Mouse (Mus musculus): ENCODE results near the gene Samhd1. TPM values are rescaled to one million over a fixed set of nuclear protein-coding genes. Genes with fewer than 3 reads are reported as not detected.
"Not testable (repeated sequence)": the region's sequence is repeated elsewhere in the genome, so short reads cannot be mapped to it uniquely, and the experiment has no call there.

Samhd1 gene
- polyA plus RNA-seq, 1 experiment from 2014 or later = 27.5 TPM

DNA sequence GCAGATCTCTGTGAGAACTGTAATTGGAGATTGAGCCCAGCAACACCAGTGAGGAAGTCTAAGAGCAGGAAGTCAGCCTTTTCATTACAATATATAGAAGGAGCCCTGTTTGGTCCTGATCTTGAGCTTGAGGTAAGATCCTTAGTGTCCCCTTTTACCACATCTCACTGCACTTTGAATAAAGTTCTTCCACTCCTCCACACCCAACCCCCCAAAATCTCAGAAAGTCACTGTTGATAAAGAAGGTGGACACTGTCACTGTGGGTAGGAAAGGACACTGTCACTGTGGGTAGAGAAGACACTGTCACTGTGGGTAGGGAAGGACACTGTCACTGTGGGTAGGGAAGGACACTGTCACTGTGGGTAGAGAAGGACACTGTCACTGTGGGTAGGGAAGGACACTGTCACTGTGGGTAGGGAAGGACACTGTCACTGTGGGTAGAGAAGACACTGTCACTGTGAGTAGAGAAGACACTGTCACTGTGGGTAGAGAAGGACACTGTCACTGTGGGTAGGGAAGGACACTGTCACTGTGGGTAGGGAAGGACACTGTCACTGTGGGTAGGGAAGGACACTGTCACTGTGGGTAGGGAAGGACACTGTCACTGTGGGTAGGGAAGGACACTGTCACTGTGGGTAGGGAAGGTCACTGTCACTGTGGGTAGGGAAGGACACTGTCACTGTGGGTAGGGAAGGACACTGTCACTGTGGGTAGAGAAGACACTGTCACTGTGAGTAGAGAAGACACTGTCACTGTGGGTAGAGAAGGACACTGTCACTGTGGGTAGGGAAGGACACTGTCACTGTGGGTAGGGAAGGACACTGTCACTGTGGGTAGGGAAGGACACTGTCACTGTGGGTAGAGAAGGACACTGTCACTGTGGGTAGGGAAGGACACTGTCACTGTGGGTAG lies 30.5 kb upstream of the Samhd1 start:
- H3K36me3 ChIP-seq (ENCODE audit: control insufficient read depth, insufficient read depth, low read length); ATAC-seq (ENCODE audit: insufficient number of reproducible peaks, low FRiP score, low TSS enrichment, low read depth): not testable (repeated sequence)

GRCm38 (mm10) chr2:157164101-157164500 lies 29.0 kb upstream of the Samhd1 start:
- no peak for DNase-seq (ENCODE audit: low spot score)
- no peaks in the 10 kb centered on the region for H3K4me1 ChIP-seq (ENCODE audit: control insufficient read depth, insufficient read depth, low read length)
- 81% methylated on average over 2 of the region's 2 CpGs for WGBS
- H3K27ac ChIP-seq (replicated peaks; ENCODE audit: low read depth, low read length) = no peak overlapping the region
- H3K9ac ChIP-seq (ENCODE audit: low read length) = no peak overlapping the region
- ATAC-seq (ENCODE audit: insufficient number of reproducible peaks, low FRiP score, low TSS enrichment, low read depth) = no peak
- H3K36me3 ChIP-seq (ENCODE audit: control insufficient read depth, insufficient read depth, low read length) = peaks cover 7% of the 10 kb centered on the region; the same call in 1 of the 2 replicates
- H3K4me3 ChIP-seq (ENCODE audit: low read depth, low read length) = no peak overlapping the region
- no peaks in the 10 kb centered on the region for H3K27me3 ChIP-seq (ENCODE audit: control insufficient read depth, insufficient read depth, low read length)
- H3K4me2 ChIP-seq (ENCODE audit: low read depth, severe bottlenecking) = no peak overlapping the region
- no peaks in the 10 kb centered on the region for H3K9me3 ChIP-seq (ENCODE audit: control insufficient read depth, low read length)

More for the DNA sequence above, 30.5 kb upstream of the Samhd1 start:
- not testable (repeated sequence) for H3K4me3 ChIP-seq (ENCODE audit: low read depth, low read length); H3K27ac ChIP-seq (replicated peaks; ENCODE audit: low read depth, low read length); DNase-seq (ENCODE audit: low spot score); H3K4me2 ChIP-seq (ENCODE audit: low read depth, severe bottlenecking); H3K4me1 ChIP-seq (ENCODE audit: control insufficient read depth, insufficient read depth, low read length); H3K9ac ChIP-seq (ENCODE audit: low read length); H3K9me3 ChIP-seq (ENCODE audit: control insufficient read depth, low read length); H3K27me3 ChIP-seq (ENCODE audit: control insufficient read depth, insufficient read depth, low read length)

GRCm38 (mm10) chr2:157156079-157156478 lies 21.0 kb upstream of the Samhd1 start:
- H3K9ac ChIP-seq (ENCODE audit: low read length) = no peak overlapping the region
- H3K4me1 ChIP-seq (ENCODE audit: control insufficient read depth, insufficient read depth, low read length) = no peaks in the 10 kb centered on the region
- no peak for DNase-seq (ENCODE audit: low spot score)
- H3K9me3 ChIP-seq (ENCODE audit: control insufficient read depth, low read length) = no peaks in the 10 kb centered on the region
- peaks cover 9% of the 10 kb centered on the region; the same call in 1 of the 2 replicates for H3K36me3 ChIP-seq (ENCODE audit: control insufficient read depth, insufficient read depth, low read length)
- no peak overlapping the region for H3K4me3 ChIP-seq (ENCODE audit: low read depth, low read length)
- no peak overlapping the region for H3K4me2 ChIP-seq (ENCODE audit: low read depth, severe bottlenecking)
- no peak overlapping the region for H3K27ac ChIP-seq (replicated peaks; ENCODE audit: low read depth, low read length)
- no peak for ATAC-seq (ENCODE audit: insufficient number of reproducible peaks, low FRiP score, low TSS enrichment, low read depth)
- WGBS = 86% methylated on average over 1 of the region's 1 CpGs
- no peaks in the 10 kb centered on the region for H3K27me3 ChIP-seq (ENCODE audit: control insufficient read depth, insufficient read depth, low read length)

DNA sequence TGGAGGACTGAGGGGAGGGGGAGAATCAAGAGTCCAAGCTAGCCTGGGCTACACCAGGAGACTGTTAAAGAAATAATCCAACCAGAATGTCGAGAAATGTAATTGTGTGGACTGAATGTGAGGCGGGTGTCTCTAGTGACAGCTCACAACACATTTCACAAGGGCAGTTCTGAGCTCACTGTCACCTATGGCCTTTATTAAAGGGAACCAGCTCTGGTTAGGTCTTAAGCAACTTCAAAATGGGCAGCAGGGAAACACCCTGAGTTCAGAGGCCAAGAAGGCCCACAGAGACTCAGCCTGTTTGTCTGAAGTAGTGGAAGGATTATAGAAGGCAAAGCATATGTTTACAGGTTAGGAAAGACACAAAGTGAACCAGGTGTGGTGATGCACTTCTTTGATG lies 18.2 kb upstream of the Samhd1 start:
- H3K4me3 ChIP-seq (ENCODE audit: low read depth, low read length) = no peak overlapping the region
- H3K27ac ChIP-seq (replicated peaks; ENCODE audit: low read depth, low read length) = no peak overlapping the region
- H3K27me3 ChIP-seq (ENCODE audit: control insufficient read depth, insufficient read depth, low read length) = no peaks in the 10 kb centered on the region
- H3K36me3 ChIP-seq (ENCODE audit: control insufficient read depth, insufficient read depth, low read length) = peaks cover 8% of the 10 kb centered on the region; the same call in 1 of the 2 replicates
- H3K4me1 ChIP-seq (ENCODE audit: control insufficient read depth, insufficient read depth, low read length) = no peaks in the 10 kb centered on the region
- no peak overlapping the region for H3K4me2 ChIP-seq (ENCODE audit: low read depth, severe bottlenecking)
- no peak overlapping the region for H3K9ac ChIP-seq (ENCODE audit: low read length)
- WGBS = 85% methylated on average over 2 of the region's 2 CpGs
- H3K9me3 ChIP-seq (ENCODE audit: control insufficient read depth, low read length) = no peaks in the 10 kb centered on the region
- no peak for ATAC-seq (ENCODE audit: insufficient number of reproducible peaks, low FRiP score, low TSS enrichment, low read depth)
- DNase-seq (ENCODE audit: low spot score) = no peak

- H3K27ac ChIP-seq (replicated peaks; ENCODE audit: low read depth, low read length) = no peak overlapping the region
- no peaks in the 10 kb centered on the region for H3K27me3 ChIP-seq (ENCODE audit: control insufficient read depth, insufficient read depth, low read length)
- H3K4me1 ChIP-seq (ENCODE audit: control insufficient read depth, insufficient read depth, low read length) = no peaks in the 10 kb centered on the region
- H3K4me3 ChIP-seq (ENCODE audit: low read depth, low read length) = no peak overlapping the region
- no peak overlapping the region for H3K9ac ChIP-seq (ENCODE audit: low read length)
- ATAC-seq (ENCODE audit: insufficient number of reproducible peaks, low FRiP score, low TSS enrichment, low read depth) (no peak), DNase-seq (ENCODE audit: low spot score) (no peak)
- no peaks in the 10 kb centered on the region for H3K9me3 ChIP-seq (ENCODE audit: control insufficient read depth, low read length)
- 91% methylated on average over 5 of the region's 5 CpGs for WGBS
- H3K36me3 ChIP-seq (ENCODE audit: control insufficient read depth, insufficient read depth, low read length) = peaks cover 8% of the 10 kb centered on the region; the same call in 1 of the 2 replicates
- H3K4me2 ChIP-seq (ENCODE audit: low read depth, severe bottlenecking) = no peak overlapping the region
These were observed 13.4 kb upstream of the Samhd1 start for GRCm38 (mm10) chr2:157148417-157148816.

DNA sequence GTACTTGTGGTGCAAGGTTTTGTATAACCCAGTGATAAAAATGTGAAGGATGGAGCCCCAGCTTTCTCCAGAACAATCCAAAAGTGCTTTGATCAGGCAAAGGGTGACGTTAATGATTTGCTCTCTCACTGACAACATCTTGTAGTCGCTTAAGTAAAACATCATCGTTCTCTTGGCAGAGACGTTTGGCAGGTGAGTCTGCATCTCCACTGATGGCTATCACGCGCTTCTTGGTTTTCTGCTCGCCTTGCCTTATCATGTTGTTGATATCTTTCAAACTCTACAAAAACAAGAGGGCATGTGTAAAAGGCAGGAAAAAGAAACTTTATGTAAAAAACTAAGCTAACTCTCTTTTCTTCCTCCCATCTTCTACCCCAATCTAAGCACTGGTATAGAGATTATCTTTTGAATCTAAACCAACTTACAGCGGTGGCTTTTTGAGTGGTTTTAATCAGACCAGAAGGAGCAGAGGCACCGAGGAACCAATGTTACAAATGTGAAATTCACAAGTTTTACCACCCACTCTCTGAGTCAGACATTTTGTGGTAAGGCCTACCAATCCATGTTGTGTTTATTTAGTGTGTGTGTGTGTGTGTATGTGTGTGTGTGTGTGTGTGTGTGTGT lies 12.4 kb upstream of the Samhd1 start:
- Histone ChIP-seq H3K4me2 (ENCODE audit: low read depth, severe bottlenecking) (no peak overlapping the region), H3K9me3 (ENCODE audit: control insufficient read depth, low read length) (no peaks in the 10 kb centered on the region), H3K9ac (ENCODE audit: low read length) (no peak overlapping the region), H3K4me1 (ENCODE audit: control insufficient read depth, insufficient read depth, low read length) (no peaks in the 10 kb centered on the region), H3K27ac (replicated peaks; ENCODE audit: low read depth, low read length) (no peak overlapping the region), H3K36me3 (ENCODE audit: control insufficient read depth, insufficient read depth, low read length) (peaks cover 8% of the 10 kb centered on the region; the same call in 1 of the 2 replicates), H3K27me3 (ENCODE audit: control insufficient read depth, insufficient read depth, low read length) (no peaks in the 10 kb centered on the region), H3K4me3 (ENCODE audit: low read depth, low read length) (no peak overlapping the region)
- DNase-seq (ENCODE audit: low spot score) (no peak), ATAC-seq (ENCODE audit: insufficient number of reproducible peaks, low FRiP score, low TSS enrichment, low read depth) (no peak)
- 92% methylated on average over 9 of the region's 9 CpGs for WGBS

- Histone ChIP-seq H3K27me3 (ENCODE audit: control insufficient read depth, insufficient read depth, low read length) (no peaks in the 10 kb centered on the region), H3K36me3 (ENCODE audit: control insufficient read depth, insufficient read depth, low read length) (peaks cover 8% of the 10 kb centered on the region; the same call in 1 of the 2 replicates), H3K9me3 (ENCODE audit: control insufficient read depth, low read length) (no peaks in the 10 kb centered on the region), H3K4me2 (ENCODE audit: low read depth, severe bottlenecking) (no peak overlapping the region), H3K27ac (replicated peaks; ENCODE audit: low read depth, low read length) (no peak overlapping the region), H3K4me1 (ENCODE audit: control insufficient read depth, insufficient read depth, low read length) (no peaks in the 10 kb centered on the region), H3K4me3 (ENCODE audit: low read depth, low read length) (no peak overlapping the region), H3K9ac (ENCODE audit: low read length) (no peak overlapping the region)
- 71% methylated on average over 1 of the region's 1 CpGs for WGBS
- DNase-seq (ENCODE audit: low spot score) (no peak), ATAC-seq (ENCODE audit: insufficient number of reproducible peaks, low FRiP score, low TSS enrichment, low read depth) (no peak)
These were observed 10.1 kb upstream of the Samhd1 start for GRCm38 (mm10) chr2:157145173-157145572.

GRCm38 (mm10) chr2:157144132-157144531 lies 9.1 kb upstream of the Samhd1 start:
- Histone ChIP-seq H3K27ac (replicated peaks; ENCODE audit: low read depth, low read length) (no peak overlapping the region), H3K36me3 (ENCODE audit: control insufficient read depth, insufficient read depth, low read length) (peaks cover 4% of the 10 kb centered on the region; the same call in 1 of the 2 replicates), H3K9me3 (ENCODE audit: control insufficient read depth, low read length) (no peaks in the 10 kb centered on the region), H3K9ac (ENCODE audit: low read length) (no peak overlapping the region), H3K4me1 (ENCODE audit: control insufficient read depth, insufficient read depth, low read length) (no peaks in the 10 kb centered on the region), H3K27me3 (ENCODE audit: control insufficient read depth, insufficient read depth, low read length) (no peaks in the 10 kb centered on the region), H3K4me3 (ENCODE audit: low read depth, low read length) (no peak overlapping the region), H3K4me2 (ENCODE audit: low read depth, severe bottlenecking) (no peak overlapping the region)
- DNase-seq (ENCODE audit: low spot score) (no peak), ATAC-seq (ENCODE audit: insufficient number of reproducible peaks, low FRiP score, low TSS enrichment, low read depth) (no peak)
- 66% methylated on average over 5 of the region's 5 CpGs for WGBS

All from limb, embryonic 11.5 days (tissue).